Mouse (Mus musculus): ENCODE data around the gene Dock8. TPM values are rescaled to one million over a fixed set of nuclear protein-coding genes. Genes with fewer than 3 reads are reported as not detected.
A peak's percentile ranks its signal among the peaks of the same experiment; 100 is the strongest.

The Dock8 gene
- polyA plus RNA-seq, 1 experiment, result 8.2 TPM

- H3K27me3 ChIP-seq (ENCODE audit: control insufficient read depth, insufficient read depth, insufficient read length), result no peaks in the 10 kb centered on the region
These were observed 819 bp downstream of the Dock8 start for GRCm38 (mm10) chr19:25000153-25000552.

GRCm38 (mm10) chr19:25002032-25002431 lies 2.7 kb downstream of the Dock8 start:
- H3ac ChIP-seq (ENCODE audit: control insufficient read depth, insufficient read length, low read depth), result no peak overlapping the region
- H3K27me3 ChIP-seq (ENCODE audit: control insufficient read depth, insufficient read depth, insufficient read length), result no peaks in the 10 kb centered on the region
- no peak overlapping the region for H3K4me3 ChIP-seq (ENCODE audit: insufficient read depth, poor library complexity, severe bottlenecking)
- H3K79me3 ChIP-seq (ENCODE audit: low read depth), result peaks cover 60% of the 10 kb centered on the region
- peaks cover 74% of the 10 kb centered on the region for H3K79me2 ChIP-seq (ENCODE audit: control insufficient read depth, insufficient read depth)
- H3K36me3 ChIP-seq (ENCODE audit: control insufficient read depth, insufficient read depth), result no peaks in the 10 kb centered on the region
- TF ChIP-seq CTCF (IDR thresholded peaks at IDR 0.05; ENCODE audit: control insufficient read depth, insufficient read depth, insufficient read length) (no peak), MAX (IDR thresholded peaks at IDR 0.05) (no peak), CEBPB (IDR thresholded peaks at IDR 0.05; ENCODE audit: low read depth) (no peak), USF1 (IDR thresholded peaks at IDR 0.05; ENCODE audit: low read depth) (no peak), MYOG (IDR thresholded peaks at IDR 0.05; ENCODE audit: control insufficient read depth, extremely low read depth, insufficient read length) (no peak), MYOD1 (IDR thresholded peaks at IDR 0.05; ENCODE audit: control insufficient read depth, insufficient read length, low read depth) (no peak), FOSL1 (IDR thresholded peaks at IDR 0.05; ENCODE audit: insufficient read depth, low read length, poor library complexity, severe bottlenecking) (no peak)

More at GRCm38 (mm10) chr19:25000153-25000552, 819 bp downstream of the Dock8 start:
- H3ac ChIP-seq (ENCODE audit: control insufficient read depth, insufficient read length, low read depth), result no peak overlapping the region
- no peaks in the 10 kb centered on the region for H3K36me3 ChIP-seq (ENCODE audit: control insufficient read depth, insufficient read depth)
- H3K79me2 ChIP-seq (ENCODE audit: control insufficient read depth, insufficient read depth), result peaks cover 58% of the 10 kb centered on the region
- peaks cover 47% of the 10 kb centered on the region for H3K79me3 ChIP-seq (ENCODE audit: low read depth)
- TF ChIP-seq MYOD1 (IDR thresholded peaks at IDR 0.05; ENCODE audit: control insufficient read depth, insufficient read length, low read depth) (no peak), USF1 (IDR thresholded peaks at IDR 0.05; ENCODE audit: low read depth) (no peak), CEBPB (IDR thresholded peaks at IDR 0.05; ENCODE audit: low read depth) (no peak), CTCF (IDR thresholded peaks at IDR 0.05; ENCODE audit: control insufficient read depth, insufficient read depth, insufficient read length) (no peak), MYOG (IDR thresholded peaks at IDR 0.05; ENCODE audit: control insufficient read depth, extremely low read depth, insufficient read length) (no peak), FOSL1 (IDR thresholded peaks at IDR 0.05; ENCODE audit: insufficient read depth, low read length, poor library complexity, severe bottlenecking) (no peak), MAX (IDR thresholded peaks at IDR 0.05) (no peak)
- H3K4me3 ChIP-seq (ENCODE audit: insufficient read depth, poor library complexity, severe bottlenecking), result peak overlapping the region; percentile 59

- H3K36me3 ChIP-seq (ENCODE audit: control insufficient read depth, insufficient read depth), result no peaks in the 10 kb centered on the region
- H3ac ChIP-seq (ENCODE audit: control insufficient read depth, insufficient read length, low read depth), result no peak overlapping the region
- TF ChIP-seq MAX (IDR thresholded peaks at IDR 0.05), result no peak
- TF ChIP-seq USF1 (IDR thresholded peaks at IDR 0.05; ENCODE audit: low read depth), result no peak
- no peak for TF ChIP-seq MYOG (IDR thresholded peaks at IDR 0.05; ENCODE audit: control insufficient read depth, extremely low read depth, insufficient read length)
- no peak overlapping the region for H3K4me3 ChIP-seq (ENCODE audit: insufficient read depth, poor library complexity, severe bottlenecking)
- peaks cover 82% of the 10 kb centered on the region for H3K79me2 ChIP-seq (ENCODE audit: control insufficient read depth, insufficient read depth)
- no peaks in the 10 kb centered on the region for H3K27me3 ChIP-seq (ENCODE audit: control insufficient read depth, insufficient read depth, insufficient read length)
- H3K79me3 ChIP-seq (ENCODE audit: low read depth), result peaks cover 63% of the 10 kb centered on the region
These were observed 3.5 kb downstream of the Dock8 start for GRCm38 (mm10) chr19:25002828-25003227.

- TF ChIP-seq USF1 (IDR thresholded peaks at IDR 0.05; ENCODE audit: low read depth), result no peak
- no peak for TF ChIP-seq MYOD1 (IDR thresholded peaks at IDR 0.05; ENCODE audit: control insufficient read depth, insufficient read length, low read depth)
- TF ChIP-seq FOSL1 (IDR thresholded peaks at IDR 0.05; ENCODE audit: insufficient read depth, low read length, poor library complexity, severe bottlenecking), result no peak
- TF ChIP-seq CEBPB (IDR thresholded peaks at IDR 0.05; ENCODE audit: low read depth), result no peak
- no peak for TF ChIP-seq MYOG (IDR thresholded peaks at IDR 0.05; ENCODE audit: control insufficient read depth, extremely low read depth, insufficient read length)
- TF ChIP-seq MAX (IDR thresholded peaks at IDR 0.05), result no peak
These were observed 4.5 kb downstream of the Dock8 start for GRCm38 (mm10) chr19:25003810-25004209.

GRCm38 (mm10) chr19:25006686-25007085 lies 7.4 kb downstream of the Dock8 start:
- H3K36me3 ChIP-seq (ENCODE audit: control insufficient read depth, insufficient read depth), result no peaks in the 10 kb centered on the region

More at GRCm38 (mm10) chr19:25003810-25004209, 4.5 kb downstream of the Dock8 start:
- H3K27me3 ChIP-seq (ENCODE audit: control insufficient read depth, insufficient read depth, insufficient read length), result no peaks in the 10 kb centered on the region
- peaks cover 92% of the 10 kb centered on the region for H3K79me2 ChIP-seq (ENCODE audit: control insufficient read depth, insufficient read depth)
- H3K4me3 ChIP-seq (ENCODE audit: insufficient read depth, poor library complexity, severe bottlenecking), result no peak overlapping the region
- peaks cover 71% of the 10 kb centered on the region for H3K79me3 ChIP-seq (ENCODE audit: low read depth)
- no peaks in the 10 kb centered on the region for H3K36me3 ChIP-seq (ENCODE audit: control insufficient read depth, insufficient read depth)
- no peak overlapping the region for H3ac ChIP-seq (ENCODE audit: control insufficient read depth, insufficient read length, low read depth)

GRCm38 (mm10) chr19:25008509-25008908 lies 9.2 kb downstream of the Dock8 start:
- Histone ChIP-seq H3K79me2 (ENCODE audit: control insufficient read depth, insufficient read depth) (peaks cover 72% of the 10 kb centered on the region), H3K27me3 (ENCODE audit: control insufficient read depth, insufficient read depth, insufficient read length) (no peaks in the 10 kb centered on the region), H3K79me3 (ENCODE audit: low read depth) (peaks cover 61% of the 10 kb centered on the region), H3K4me3 (ENCODE audit: insufficient read depth, poor library complexity, severe bottlenecking) (no peak overlapping the region), H3K36me3 (ENCODE audit: control insufficient read depth, insufficient read depth) (no peaks in the 10 kb centered on the region), H3ac (ENCODE audit: control insufficient read depth, insufficient read length, low read depth) (no peak overlapping the region)
- TF ChIP-seq USF1 (IDR thresholded peaks at IDR 0.05; ENCODE audit: low read depth) (no peak), MYOD1 (IDR thresholded peaks at IDR 0.05; ENCODE audit: control insufficient read depth, insufficient read length, low read depth) (no peak), MYOG (IDR thresholded peaks at IDR 0.05; ENCODE audit: control insufficient read depth, extremely low read depth, insufficient read length) (no peak), MAX (IDR thresholded peaks at IDR 0.05) (no peak), CTCF (IDR thresholded peaks at IDR 0.05; ENCODE audit: control insufficient read depth, insufficient read depth, insufficient read length) (no peak)

More at GRCm38 (mm10) chr19:25006686-25007085, 7.4 kb downstream of the Dock8 start:
- H3K27me3 ChIP-seq (ENCODE audit: control insufficient read depth, insufficient read depth, insufficient read length), result no peaks in the 10 kb centered on the region
- no peak overlapping the region for H3K4me3 ChIP-seq (ENCODE audit: insufficient read depth, poor library complexity, severe bottlenecking)
- peaks cover 69% of the 10 kb centered on the region for H3K79me3 ChIP-seq (ENCODE audit: low read depth)
- TF ChIP-seq MYOG (IDR thresholded peaks at IDR 0.05; ENCODE audit: control insufficient read depth, extremely low read depth, insufficient read length) (no peak), MAX (IDR thresholded peaks at IDR 0.05) (no peak), CTCF (IDR thresholded peaks at IDR 0.05; ENCODE audit: control insufficient read depth, insufficient read depth, insufficient read length) (no peak), MYOD1 (IDR thresholded peaks at IDR 0.05; ENCODE audit: control insufficient read depth, insufficient read length, low read depth) (no peak), FOSL1 (IDR thresholded peaks at IDR 0.05; ENCODE audit: insufficient read depth, low read length, poor library complexity, severe bottlenecking) (no peak), USF1 (IDR thresholded peaks at IDR 0.05; ENCODE audit: low read depth) (no peak), CEBPB (IDR thresholded peaks at IDR 0.05; ENCODE audit: low read depth) (no peak)
- no peak overlapping the region for H3ac ChIP-seq (ENCODE audit: control insufficient read depth, insufficient read length, low read depth)
- peaks cover 78% of the 10 kb centered on the region for H3K79me2 ChIP-seq (ENCODE audit: control insufficient read depth, insufficient read depth)
